Mouse (Mus musculus): ENCODE data around the gene Btbd3. TPM values are rescaled to one million over a fixed set of nuclear protein-coding genes. Genes with fewer than 3 reads are reported as not detected.
A peak's percentile ranks its signal among the peaks of the same experiment; 100 is the strongest.

Gene Btbd3
- polyA plus RNA-seq, 1 experiment from 2014 or later = 16.7 TPM

- H3K27ac ChIP-seq (ENCODE audit: low read length) = peak overlapping the region; percentile 85
- 72% methylated on average over 15 of the region's 15 CpGs for WGBS
- H3K9ac ChIP-seq (replicated peaks; ENCODE audit: low read length) = peak overlapping the region; percentile 58
- ATAC-seq (ENCODE audit: low FRiP score, low TSS enrichment) = no peak
- H3K36me3 ChIP-seq (ENCODE audit: insufficient read depth, low read length) = peaks cover 23% of the 10 kb centered on the region
- H3K4me1 ChIP-seq (ENCODE audit: insufficient read depth, low read length) = peaks cover 48% of the 10 kb centered on the region
- peak overlapping the region; percentile 44 for H3K4me3 ChIP-seq (ENCODE audit: low read length)
- H3K4me2 ChIP-seq (replicated peaks; ENCODE audit: low read depth, low read length) = peak overlapping the region; percentile 55
- no peaks in the 10 kb centered on the region for H3K9me3 ChIP-seq (ENCODE audit: low read length)
- H3K27me3 ChIP-seq (ENCODE audit: insufficient read depth, low read length) = no peaks in the 10 kb centered on the region
Measured at GRCm38 (mm10) chr2:138278853-138279640, 22.7 kb downstream of the Btbd3 start.

- peaks cover 29% of the 10 kb centered on the region for H3K36me3 ChIP-seq (ENCODE audit: insufficient read depth, low read length)
- H3K4me1 ChIP-seq (ENCODE audit: insufficient read depth, low read length) = peaks cover 44% of the 10 kb centered on the region
- H3K4me3 ChIP-seq (ENCODE audit: low read length) = peak overlapping the region; percentile 44
- no peak for ATAC-seq (ENCODE audit: low FRiP score, low TSS enrichment)
- H3K9ac ChIP-seq (replicated peaks; ENCODE audit: low read length) = peak overlapping the region; percentile 58
- no peaks in the 10 kb centered on the region for H3K9me3 ChIP-seq (ENCODE audit: low read length)
- H3K4me2 ChIP-seq (replicated peaks; ENCODE audit: low read depth, low read length) = peak overlapping the region; percentile 55
- H3K27me3 ChIP-seq (ENCODE audit: insufficient read depth, low read length) = no peaks in the 10 kb centered on the region
- peak overlapping the region; percentile 85 for H3K27ac ChIP-seq (ENCODE audit: low read length)
- WGBS = 59% methylated on average over 11 of the region's 11 CpGs
Measured at GRCm38 (mm10) chr2:138279641-138280040, 23.3 kb downstream of the Btbd3 start.

GRCm38 (mm10) chr2:138280225-138280711 lies 23.9 kb downstream of the Btbd3 start:
- 45% methylated on average over 17 of the region's 17 CpGs for WGBS
- peak overlapping the region; percentile 44 for H3K4me3 ChIP-seq (ENCODE audit: low read length)
- no peaks in the 10 kb centered on the region for H3K9me3 ChIP-seq (ENCODE audit: low read length)
- H3K4me2 ChIP-seq (replicated peaks; ENCODE audit: low read depth, low read length) = peak overlapping the region; percentile 55
- H3K36me3 ChIP-seq (ENCODE audit: insufficient read depth, low read length) = peaks cover 32% of the 10 kb centered on the region
- H3K27me3 ChIP-seq (ENCODE audit: insufficient read depth, low read length) = no peaks in the 10 kb centered on the region
- peak; percentile 71 for ATAC-seq (ENCODE audit: low FRiP score, low TSS enrichment)
- H3K4me1 ChIP-seq (ENCODE audit: insufficient read depth, low read length) = peaks cover 43% of the 10 kb centered on the region
- peak overlapping the region; percentile 58 for H3K9ac ChIP-seq (replicated peaks; ENCODE audit: low read length)
- H3K27ac ChIP-seq (ENCODE audit: low read length) = peak overlapping the region; percentile 85

- Histone ChIP-seq H3K4me1 (ENCODE audit: insufficient read depth, low read length) (peaks cover 35% of the 10 kb centered on the region), H3K36me3 (ENCODE audit: insufficient read depth, low read length) (peaks cover 40% of the 10 kb centered on the region), H3K9ac (replicated peaks; ENCODE audit: low read length) (no peak overlapping the region), H3K27ac (ENCODE audit: low read length) (no peak overlapping the region), H3K9me3 (ENCODE audit: low read length) (no peaks in the 10 kb centered on the region), H3K27me3 (ENCODE audit: insufficient read depth, low read length) (no peaks in the 10 kb centered on the region), H3K4me2 (replicated peaks; ENCODE audit: low read depth, low read length) (no peak overlapping the region), H3K4me3 (ENCODE audit: low read length) (no peak overlapping the region; the same call in 1 of the 2 replicates)
- ATAC-seq (ENCODE audit: low FRiP score, low TSS enrichment) = no peak
- 85% methylated on average over 10 of the region's 10 CpGs for WGBS
Measured at GRCm38 (mm10) chr2:138281550-138282201, 25.3 kb downstream of the Btbd3 start.

- no peak for ATAC-seq (ENCODE audit: low FRiP score, low TSS enrichment)
- Histone ChIP-seq H3K4me1 (ENCODE audit: insufficient read depth, low read length) (peaks cover 22% of the 10 kb centered on the region), H3K36me3 (ENCODE audit: insufficient read depth, low read length) (peaks cover 42% of the 10 kb centered on the region), H3K4me2 (replicated peaks; ENCODE audit: low read depth, low read length) (no peak overlapping the region), H3K27ac (ENCODE audit: low read length) (no peak overlapping the region), H3K27me3 (ENCODE audit: insufficient read depth, low read length) (no peaks in the 10 kb centered on the region), H3K9me3 (ENCODE audit: low read length) (no peaks in the 10 kb centered on the region), H3K9ac (replicated peaks; ENCODE audit: low read length) (no peak overlapping the region), H3K4me3 (ENCODE audit: low read length) (no peak overlapping the region)
- WGBS = 92% methylated on average over 12 of the region's 12 CpGs
Measured at GRCm38 (mm10) chr2:138283372-138283771, 27.0 kb downstream of the Btbd3 start.

GRCm38 (mm10) chr2:138283856-138284255 lies 27.5 kb downstream of the Btbd3 start:
- H3K36me3 ChIP-seq (ENCODE audit: insufficient read depth, low read length) = peaks cover 46% of the 10 kb centered on the region
- H3K27me3 ChIP-seq (ENCODE audit: insufficient read depth, low read length) = no peaks in the 10 kb centered on the region
- no peaks in the 10 kb centered on the region for H3K9me3 ChIP-seq (ENCODE audit: low read length)
- no peak overlapping the region for H3K4me3 ChIP-seq (ENCODE audit: low read length)
- no peak overlapping the region for H3K4me2 ChIP-seq (replicated peaks; ENCODE audit: low read depth, low read length)
- H3K9ac ChIP-seq (replicated peaks; ENCODE audit: low read length) = no peak overlapping the region
- H3K27ac ChIP-seq (ENCODE audit: low read length) = no peak overlapping the region
- WGBS = 96% methylated on average over 15 of the region's 15 CpGs
- ATAC-seq (ENCODE audit: low FRiP score, low TSS enrichment) = no peak
- H3K4me1 ChIP-seq (ENCODE audit: insufficient read depth, low read length) = peaks cover 19% of the 10 kb centered on the region

GRCm38 (mm10) chr2:138285811-138286210 lies 29.4 kb downstream of the Btbd3 start:
- no peaks in the 10 kb centered on the region for H3K4me1 ChIP-seq (ENCODE audit: insufficient read depth, low read length)
- peak; percentile 43 for ATAC-seq (ENCODE audit: low FRiP score, low TSS enrichment)
- H3K9me3 ChIP-seq (ENCODE audit: low read length) = no peaks in the 10 kb centered on the region
- no peak overlapping the region for H3K27ac ChIP-seq (ENCODE audit: low read length)
- H3K27me3 ChIP-seq (ENCODE audit: insufficient read depth, low read length) = no peaks in the 10 kb centered on the region
- no peak overlapping the region for H3K4me2 ChIP-seq (replicated peaks; ENCODE audit: low read depth, low read length)
- no peak overlapping the region for H3K9ac ChIP-seq (replicated peaks; ENCODE audit: low read length)
- H3K36me3 ChIP-seq (ENCODE audit: insufficient read depth, low read length) = peaks cover 39% of the 10 kb centered on the region
- no peak overlapping the region for H3K4me3 ChIP-seq (ENCODE audit: low read length)
- 94% methylated on average over 4 of the region's 4 CpGs for WGBS

GRCm38 (mm10) chr2:138290154-138290553 lies 33.8 kb downstream of the Btbd3 start:
- H3K4me1 ChIP-seq (ENCODE audit: insufficient read depth, low read length) = no peaks in the 10 kb centered on the region
- H3K4me3 ChIP-seq (ENCODE audit: low read length) = no peak overlapping the region
- no peaks in the 10 kb centered on the region for H3K27me3 ChIP-seq (ENCODE audit: insufficient read depth, low read length)
- WGBS = 78% methylated on average over 2 of the region's 2 CpGs
- H3K9me3 ChIP-seq (ENCODE audit: low read length) = no peaks in the 10 kb centered on the region
- no peak overlapping the region for H3K27ac ChIP-seq (ENCODE audit: low read length)
- no peak overlapping the region for H3K4me2 ChIP-seq (replicated peaks; ENCODE audit: low read depth, low read length)
- H3K9ac ChIP-seq (replicated peaks; ENCODE audit: low read length) = no peak overlapping the region
- ATAC-seq (ENCODE audit: low FRiP score, low TSS enrichment) = no peak
- H3K36me3 ChIP-seq (ENCODE audit: insufficient read depth, low read length) = peaks cover 15% of the 10 kb centered on the region

- Histone ChIP-seq H3K4me1 (ENCODE audit: insufficient read depth, low read length) (no peaks in the 10 kb centered on the region), H3K4me2 (replicated peaks; ENCODE audit: low read depth, low read length) (no peak overlapping the region), H3K4me3 (ENCODE audit: low read length) (no peak overlapping the region), H3K27ac (ENCODE audit: low read length) (no peak overlapping the region), H3K9me3 (ENCODE audit: low read length) (peaks cover 3% of the 10 kb centered on the region; the same call in 1 of the 2 replicates), H3K27me3 (ENCODE audit: insufficient read depth, low read length) (no peaks in the 10 kb centered on the region), H3K36me3 (ENCODE audit: insufficient read depth, low read length) (no peaks in the 10 kb centered on the region), H3K9ac (replicated peaks; ENCODE audit: low read length) (no peak overlapping the region)
- no peak for ATAC-seq (ENCODE audit: low FRiP score, low TSS enrichment)
- 83% methylated on average over 3 of the region's 3 CpGs for WGBS
Measured at GRCm38 (mm10) chr2:138294286-138294685, 37.9 kb downstream of the Btbd3 start.

GRCm38 (mm10) chr2:138306236-138306635 lies 49.9 kb downstream of the Btbd3 start:
- Histone ChIP-seq H3K36me3 (ENCODE audit: insufficient read depth, low read length) (no peaks in the 10 kb centered on the region), H3K4me2 (replicated peaks; ENCODE audit: low read depth, low read length) (no peak overlapping the region), H3K4me1 (ENCODE audit: insufficient read depth, low read length) (no peaks in the 10 kb centered on the region), H3K27me3 (ENCODE audit: insufficient read depth, low read length) (no peaks in the 10 kb centered on the region), H3K4me3 (ENCODE audit: low read length) (no peak overlapping the region), H3K27ac (ENCODE audit: low read length) (no peak overlapping the region), H3K9ac (replicated peaks; ENCODE audit: low read length) (no peak overlapping the region), H3K9me3 (ENCODE audit: low read length) (no peaks in the 10 kb centered on the region)
- ATAC-seq (ENCODE audit: low FRiP score, low TSS enrichment) = no peak
- 93% methylated on average over 2 of the region's 2 CpGs for WGBS
